Mouse (Mus musculus): ENCODE results near the gene Gbe1. TPM values are rescaled to one million over a fixed set of nuclear protein-coding genes. Genes with fewer than 3 reads are reported as not detected.

The Gbe1 gene
- polyA plus RNA-seq, 1 experiment from 2014 or later: 20.0 TPM

DNA sequence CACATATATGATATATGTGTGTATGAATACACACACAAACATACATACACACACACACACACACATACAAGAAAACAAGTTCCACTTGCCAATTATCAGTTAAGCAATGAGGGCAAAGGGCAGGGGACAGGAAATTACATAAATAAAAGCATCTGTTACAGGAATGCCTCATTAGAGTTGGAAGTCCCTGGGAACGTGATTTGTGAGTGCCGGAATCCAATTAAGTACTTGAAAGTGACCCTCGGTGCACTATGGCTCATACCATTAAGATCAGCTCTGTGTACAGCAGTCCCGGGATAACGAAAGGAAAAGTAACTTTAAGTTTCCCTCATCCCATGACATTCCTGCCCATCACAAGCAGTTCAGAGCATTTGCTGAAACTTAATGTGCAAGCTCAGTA is 249.7 kb downstream of the Gbe1 start:
- Histone ChIP-seq H3K36me3 (ENCODE audit: insufficient read depth, low read length) (no peaks in the 10 kb centered on the region), H3K9me3 (ENCODE audit: low read length) (no peaks in the 10 kb centered on the region), H3K9ac (replicated peaks; ENCODE audit: low read depth) (no peak overlapping the region), H3K4me1 (ENCODE audit: insufficient read depth, low read depth, low read length) (no peaks in the 10 kb centered on the region), H3K27ac (ENCODE audit: low read length) (no peak overlapping the region), H3K27me3 (replicated peaks; ENCODE audit: insufficient read depth, low read length) (no peaks in the 10 kb centered on the region), H3K4me3 (ENCODE audit: low read depth, low read length) (no peak overlapping the region), H3K4me2 (replicated peaks; ENCODE audit: low read depth, low read length) (no peak overlapping the region)
- 59% methylated on average over 5 of the region's 5 CpGs for WGBS
- DNase-seq (ENCODE audit: low spot score) (peak; percentile 35), ATAC-seq (0 out of 2 replicates have a peak, but pooled peaks have one; percentile 19)
- no peak; the same call in 1 of the 2 replicates for TF ChIP-seq EP300 (IDR thresholded peaks at IDR 0.05)

DNA sequence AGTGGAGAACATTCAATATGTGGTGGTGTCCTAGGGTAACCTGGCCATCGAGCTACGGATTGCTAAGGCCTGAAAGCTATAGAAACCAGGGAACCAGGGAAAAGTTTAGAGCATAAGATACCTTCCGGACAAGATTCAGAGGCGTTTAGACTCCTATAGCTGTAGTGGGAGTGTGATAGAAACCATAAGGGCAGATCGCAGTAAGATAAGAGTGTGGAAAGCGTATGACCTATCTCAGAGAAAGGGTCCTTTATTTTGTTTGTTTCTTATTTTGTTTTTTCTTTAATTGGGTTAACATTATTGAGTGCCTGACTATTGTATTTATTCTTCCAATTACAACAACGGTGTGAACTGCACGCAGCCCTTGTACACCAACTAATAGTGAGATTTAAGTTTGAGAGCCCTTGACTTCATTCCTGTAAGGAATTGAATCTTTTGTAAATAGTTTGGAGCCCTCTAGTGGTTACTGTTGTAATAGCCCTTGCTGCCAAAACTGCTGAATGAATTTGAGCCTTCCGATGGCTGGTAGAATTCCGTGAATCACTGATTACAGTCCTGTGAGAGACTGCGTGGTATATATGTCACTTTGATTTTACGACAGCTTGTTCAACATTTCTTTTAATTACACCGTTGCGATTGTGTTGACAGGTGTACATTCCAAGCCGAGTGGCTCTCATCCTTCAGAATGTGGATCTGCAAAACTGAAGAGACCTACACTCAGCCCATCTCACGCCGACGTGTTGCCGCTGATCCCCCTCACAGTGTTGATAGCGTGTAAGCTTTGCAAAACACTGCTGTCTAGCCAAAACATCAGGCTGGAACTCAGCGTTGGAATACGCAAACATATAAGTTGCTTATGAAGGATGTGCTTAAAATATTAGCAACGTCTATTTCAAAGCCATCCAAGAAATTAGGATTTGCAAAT is 254.9 kb downstream of the Gbe1 start:
- Histone ChIP-seq H3K4me3 (ENCODE audit: low read depth, low read length) (no peak overlapping the region), H3K36me3 (ENCODE audit: insufficient read depth, low read length) (no peaks in the 10 kb centered on the region), H3K9ac (replicated peaks; ENCODE audit: low read depth) (no peak overlapping the region), H3K4me1 (ENCODE audit: insufficient read depth, low read depth, low read length) (no peaks in the 10 kb centered on the region), H3K27me3 (replicated peaks; ENCODE audit: insufficient read depth, low read length) (no peaks in the 10 kb centered on the region), H3K9me3 (ENCODE audit: low read length) (no peaks in the 10 kb centered on the region), H3K27ac (ENCODE audit: low read length) (no peak overlapping the region), H3K4me2 (replicated peaks; ENCODE audit: low read depth, low read length) (no peak overlapping the region)
- no peak for TF ChIP-seq EP300 (IDR thresholded peaks at IDR 0.05)
- peak; percentile 77 for TF ChIP-seq CTCF (IDR thresholded peaks at IDR 0.05)
- ATAC-seq (peak; percentile 57), DNase-seq (ENCODE audit: low spot score) (peak; percentile 85)
- WGBS: 50% methylated on average over 23 of the region's 23 CpGs

DNA sequence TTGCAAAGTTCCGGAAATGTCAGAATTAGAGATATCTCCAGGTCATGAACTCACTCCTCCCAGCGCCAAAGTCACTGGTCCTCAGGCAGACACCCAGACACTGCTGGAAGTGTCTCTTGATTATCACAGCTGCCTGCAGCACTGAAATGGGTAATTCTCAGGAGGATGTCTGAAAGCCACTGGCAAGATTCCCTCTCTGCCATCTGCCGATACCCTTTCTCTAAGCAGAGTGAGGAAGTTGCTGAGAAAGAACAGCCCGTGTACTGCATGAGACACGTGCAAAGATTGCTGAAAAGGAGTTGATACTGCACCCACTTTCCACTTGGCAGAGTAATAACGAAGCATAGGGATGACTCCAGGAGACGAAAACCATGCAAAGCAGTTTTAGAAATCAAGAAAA is 272.2 kb downstream of the Gbe1 start:
- Histone ChIP-seq H3K9me3 (ENCODE audit: low read length) (no peaks in the 10 kb centered on the region), H3K27me3 (replicated peaks; ENCODE audit: insufficient read depth, low read length) (no peaks in the 10 kb centered on the region), H3K36me3 (ENCODE audit: insufficient read depth, low read length) (no peaks in the 10 kb centered on the region), H3K4me1 (ENCODE audit: insufficient read depth, low read depth, low read length) (no peaks in the 10 kb centered on the region), H3K9ac (replicated peaks; ENCODE audit: low read depth) (no peak overlapping the region), H3K4me3 (ENCODE audit: low read depth, low read length) (no peak overlapping the region), H3K4me2 (replicated peaks; ENCODE audit: low read depth, low read length) (no peak overlapping the region), H3K27ac (ENCODE audit: low read length) (no peak overlapping the region)
- DNase-seq (ENCODE audit: low spot score) (no peak), ATAC-seq (no peak)
- TF ChIP-seq CTCF (IDR thresholded peaks at IDR 0.05): no peak
- no peak for TF ChIP-seq EP300 (IDR thresholded peaks at IDR 0.05)
- WGBS: 46% methylated on average over 7 of the region's 7 CpGs

DNA sequence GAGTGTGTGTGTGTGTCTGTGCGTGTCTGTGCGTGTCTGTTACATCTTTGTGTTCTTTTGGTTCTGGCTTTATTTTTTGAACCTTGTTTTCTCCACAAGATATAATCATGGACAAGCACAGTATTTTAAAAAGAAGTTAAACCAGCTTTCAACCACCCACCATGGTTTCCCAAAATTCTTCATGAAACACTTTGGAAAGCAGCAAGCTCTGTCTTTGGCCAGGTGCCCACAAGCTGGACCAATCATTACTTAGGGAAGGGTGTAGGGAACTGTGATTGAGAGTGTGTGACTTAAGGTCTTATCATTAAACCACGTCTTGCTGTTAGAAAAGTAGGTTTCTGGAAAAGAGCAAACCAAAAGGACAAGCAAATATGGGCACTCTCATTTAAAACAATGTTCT is 288.6 kb downstream of the Gbe1 start:
- 68% methylated on average over 3 of the region's 3 CpGs for WGBS
- no peaks in the 10 kb centered on the region for H3K4me1 ChIP-seq (ENCODE audit: insufficient read depth, low read depth, low read length)
- TF ChIP-seq EP300 (IDR thresholded peaks at IDR 0.05) (no peak), CTCF (IDR thresholded peaks at IDR 0.05) (no peak)

DNA sequence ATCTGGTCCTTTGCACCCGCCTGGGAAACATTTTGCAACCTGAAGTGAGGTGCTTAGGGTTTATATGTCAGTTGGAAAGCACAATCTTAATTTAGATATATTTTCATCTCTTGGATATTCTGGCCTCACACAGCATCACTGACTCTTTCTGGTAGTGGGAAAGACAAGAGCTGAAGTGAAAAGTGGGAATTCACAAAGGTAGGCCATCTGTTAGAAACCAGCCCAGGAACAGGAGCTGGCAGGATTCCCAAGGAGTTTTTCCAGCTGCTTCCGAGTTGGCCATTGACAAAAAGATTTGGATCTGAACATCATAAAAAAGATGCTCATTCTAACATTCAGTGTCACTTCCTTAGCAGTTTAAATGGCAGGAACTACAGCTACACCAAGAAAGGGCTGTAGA is 294.6 kb downstream of the Gbe1 start:
- H3K27me3 ChIP-seq (replicated peaks; ENCODE audit: insufficient read depth, low read length): no peaks in the 10 kb centered on the region
- no peak for ATAC-seq
- no peaks in the 10 kb centered on the region; the same call in 1 of the 2 replicates for H3K9me3 ChIP-seq (ENCODE audit: low read length)
- no peak overlapping the region for H3K9ac ChIP-seq (replicated peaks; ENCODE audit: low read depth)
- no peak overlapping the region for H3K4me3 ChIP-seq (ENCODE audit: low read depth, low read length)
- TF ChIP-seq CTCF (IDR thresholded peaks at IDR 0.05) (no peak), EP300 (IDR thresholded peaks at IDR 0.05) (no peak)
- H3K27ac ChIP-seq (ENCODE audit: low read length): no peak overlapping the region
- H3K4me2 ChIP-seq (replicated peaks; ENCODE audit: low read depth, low read length): no peak overlapping the region
- H3K4me1 ChIP-seq (ENCODE audit: insufficient read depth, low read depth, low read length): no peaks in the 10 kb centered on the region
- no peaks in the 10 kb centered on the region for H3K36me3 ChIP-seq (ENCODE audit: insufficient read depth, low read length)
- 66% methylated on average over 2 of the region's 2 CpGs for WGBS
- no peak for DNase-seq (ENCODE audit: low spot score)

More for the DNA sequence above, 288.6 kb downstream of the Gbe1 start:
- DNase-seq (ENCODE audit: low spot score) (no peak), ATAC-seq (no peak)
- H3K27me3 ChIP-seq (replicated peaks; ENCODE audit: insufficient read depth, low read length): no peaks in the 10 kb centered on the region
- H3K4me3 ChIP-seq (ENCODE audit: low read depth, low read length): no peak overlapping the region
- no peak overlapping the region for H3K4me2 ChIP-seq (replicated peaks; ENCODE audit: low read depth, low read length)
- H3K27ac ChIP-seq (ENCODE audit: low read length): no peak overlapping the region
- no peak overlapping the region for H3K9ac ChIP-seq (replicated peaks; ENCODE audit: low read depth)
- no peaks in the 10 kb centered on the region for H3K36me3 ChIP-seq (ENCODE audit: insufficient read depth, low read length)
- H3K9me3 ChIP-seq (ENCODE audit: low read length): no peaks in the 10 kb centered on the region

DNA sequence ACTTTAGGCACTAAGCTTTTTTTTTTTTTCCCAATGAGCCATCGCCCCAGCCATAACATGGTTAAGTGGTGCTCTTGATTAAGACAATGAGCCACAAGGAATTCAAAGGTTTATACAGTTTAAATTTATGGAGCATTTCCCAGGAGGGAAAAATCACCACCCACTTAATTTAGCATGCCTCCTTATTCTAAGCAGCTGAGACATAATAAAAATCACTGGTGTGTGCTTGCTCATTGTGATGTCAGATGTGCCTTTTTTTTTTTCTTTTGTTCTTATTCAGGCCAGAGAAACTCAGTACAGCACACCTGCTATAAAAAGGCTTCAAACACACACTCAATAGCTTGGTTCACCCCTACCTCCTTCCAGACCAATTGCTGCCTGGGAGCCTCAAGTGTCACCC is 303.9 kb downstream of the Gbe1 start:
- no peak overlapping the region for H3K9ac ChIP-seq (replicated peaks; ENCODE audit: low read depth)
- no peaks in the 10 kb centered on the region for H3K27me3 ChIP-seq (replicated peaks; ENCODE audit: insufficient read depth, low read length)
- H3K36me3 ChIP-seq (ENCODE audit: insufficient read depth, low read length): no peaks in the 10 kb centered on the region
- 68% methylated on average over 1 of the region's 1 CpGs for WGBS
- no peak for ATAC-seq
- H3K4me2 ChIP-seq (replicated peaks; ENCODE audit: low read depth, low read length): no peak overlapping the region
- H3K27ac ChIP-seq (ENCODE audit: low read length): no peak overlapping the region
- H3K9me3 ChIP-seq (ENCODE audit: low read length): no peaks in the 10 kb centered on the region
- no peaks in the 10 kb centered on the region for H3K4me1 ChIP-seq (ENCODE audit: insufficient read depth, low read depth, low read length)
- no peak overlapping the region for H3K4me3 ChIP-seq (ENCODE audit: low read depth, low read length)
- no peak for DNase-seq (ENCODE audit: low spot score)
- TF ChIP-seq CTCF (IDR thresholded peaks at IDR 0.05): no peak
- TF ChIP-seq EP300 (IDR thresholded peaks at IDR 0.05): no peak
